Mouse (Mus musculus): ENCODE measurements around the gene Fam53b. TPM values are rescaled to one million over a fixed set of nuclear protein-coding genes. Genes with fewer than 3 reads are reported as not detected.
A peak's percentile ranks its signal among the peaks of the same experiment; 100 is the strongest.

The Fam53b gene
- polyA plus RNA-seq, 1 experiment from 2014 or later: 25.3 TPM

GRCm38 (mm10) chr7:132758875-132759274 is 54.8 kb downstream of the Fam53b start:
- 83% methylated on average over 5 of the region's 5 CpGs for WGBS
- Histone ChIP-seq H3K27ac (no peak overlapping the region), H3K9ac (no peak overlapping the region), H3K36me3 (peaks cover 35% of the 10 kb centered on the region), H3K9me3 (replicated peaks) (no peaks in the 10 kb centered on the region), H3K4me2 (replicated peaks) (no peak overlapping the region), H3K4me3 (no peak overlapping the region), H3K4me1 (peaks cover 25% of the 10 kb centered on the region), H3K27me3 (no peaks in the 10 kb centered on the region)
- ATAC-seq (ENCODE audit: low FRiP score): no peak

- H3K9ac ChIP-seq: no peak overlapping the region
- no peaks in the 10 kb centered on the region for H3K27me3 ChIP-seq
- H3K27ac ChIP-seq: no peak overlapping the region
- H3K4me1 ChIP-seq: peaks cover 33% of the 10 kb centered on the region
- no peak for ATAC-seq (ENCODE audit: low FRiP score)
- WGBS: 90% methylated on average over 5 of the region's 5 CpGs
- H3K4me2 ChIP-seq (replicated peaks): no peak overlapping the region
- no peak overlapping the region for H3K4me3 ChIP-seq
- no peaks in the 10 kb centered on the region for H3K9me3 ChIP-seq (replicated peaks)
- peaks cover 33% of the 10 kb centered on the region for H3K36me3 ChIP-seq
Observed at GRCm38 (mm10) chr7:132756325-132756724, 57.4 kb downstream of the Fam53b start.

- peaks cover 29% of the 10 kb centered on the region for H3K4me1 ChIP-seq
- ATAC-seq (ENCODE audit: low FRiP score): no peak; the same call in 1 of the 2 replicates
- H3K4me3 ChIP-seq: no peak overlapping the region
- peaks cover 21% of the 10 kb centered on the region for H3K36me3 ChIP-seq
- H3K9me3 ChIP-seq (replicated peaks): no peaks in the 10 kb centered on the region
- no peak overlapping the region for H3K9ac ChIP-seq
- 57% methylated on average over 3 of the region's 3 CpGs for WGBS
- no peak overlapping the region for H3K4me2 ChIP-seq (replicated peaks)
- no peaks in the 10 kb centered on the region for H3K27me3 ChIP-seq
- H3K27ac ChIP-seq: peak overlapping the region; percentile 75
Observed at GRCm38 (mm10) chr7:132754389-132754750, 59.3 kb downstream of the Fam53b start.

GRCm38 (mm10) chr7:132753518-132754388 is 59.9 kb downstream of the Fam53b start:
- Histone ChIP-seq H3K36me3 (peaks cover 19% of the 10 kb centered on the region), H3K4me2 (replicated peaks) (no peak overlapping the region), H3K4me1 (peaks cover 27% of the 10 kb centered on the region), H3K27me3 (no peaks in the 10 kb centered on the region), H3K4me3 (no peak overlapping the region), H3K27ac (peak overlapping the region; percentile 75), H3K9ac (no peak overlapping the region), H3K9me3 (replicated peaks) (no peaks in the 10 kb centered on the region)
- ATAC-seq (ENCODE audit: low FRiP score): peak; percentile 61
- WGBS: 47% methylated on average over 4 of the region's 4 CpGs

GRCm38 (mm10) chr7:132751716-132752115 is 62.0 kb downstream of the Fam53b start:
- H3K9me3 ChIP-seq (replicated peaks): no peaks in the 10 kb centered on the region
- H3K9ac ChIP-seq: no peak overlapping the region
- H3K4me2 ChIP-seq (replicated peaks): no peak overlapping the region
- H3K27ac ChIP-seq: no peak overlapping the region
- ATAC-seq (ENCODE audit: low FRiP score): no peak
- no peak overlapping the region for H3K4me3 ChIP-seq
- H3K4me1 ChIP-seq: peaks cover 27% of the 10 kb centered on the region
- H3K36me3 ChIP-seq: peaks cover 3% of the 10 kb centered on the region; the same call in 1 of the 2 replicates
- no peaks in the 10 kb centered on the region for H3K27me3 ChIP-seq
- WGBS: 92% methylated on average over 2 of the region's 2 CpGs

GRCm38 (mm10) chr7:132749504-132749903 is 64.2 kb downstream of the Fam53b start:
- H3K36me3 ChIP-seq: peaks cover 3% of the 10 kb centered on the region; the same call in 1 of the 2 replicates
- no peak for ATAC-seq (ENCODE audit: low FRiP score)
- no peaks in the 10 kb centered on the region for H3K9me3 ChIP-seq (replicated peaks)
- H3K4me3 ChIP-seq: no peak overlapping the region
- no peak overlapping the region for H3K4me2 ChIP-seq (replicated peaks)
- no peak overlapping the region for H3K27ac ChIP-seq
- no peaks in the 10 kb centered on the region for H3K27me3 ChIP-seq
- WGBS: 91% methylated on average over 11 of the region's 11 CpGs
- peaks cover 14% of the 10 kb centered on the region for H3K4me1 ChIP-seq
- no peak overlapping the region for H3K9ac ChIP-seq

- no peak overlapping the region for H3K9ac ChIP-seq
- ATAC-seq (ENCODE audit: low FRiP score): no peak
- H3K27ac ChIP-seq: no peak overlapping the region
- no peaks in the 10 kb centered on the region for H3K27me3 ChIP-seq
- no peaks in the 10 kb centered on the region for H3K9me3 ChIP-seq (replicated peaks)
- no peak overlapping the region for H3K4me3 ChIP-seq
- no peak overlapping the region for H3K4me2 ChIP-seq (replicated peaks)
- 79% methylated on average over 3 of the region's 3 CpGs for WGBS
- peaks cover 1% of the 10 kb centered on the region for H3K4me1 ChIP-seq
- peaks cover 3% of the 10 kb centered on the region; the same call in 1 of the 2 replicates for H3K36me3 ChIP-seq
Observed at GRCm38 (mm10) chr7:132748076-132748769, 65.5 kb downstream of the Fam53b start.

- H3K4me3 ChIP-seq: no peak overlapping the region
- H3K27me3 ChIP-seq: no peaks in the 10 kb centered on the region
- no peaks in the 10 kb centered on the region for H3K4me1 ChIP-seq
- 82% methylated on average over 6 of the region's 6 CpGs for WGBS
- no peak overlapping the region for H3K27ac ChIP-seq
- peaks cover 3% of the 10 kb centered on the region; the same call in 1 of the 2 replicates for H3K36me3 ChIP-seq
- H3K9me3 ChIP-seq (replicated peaks): no peaks in the 10 kb centered on the region
- ATAC-seq (ENCODE audit: low FRiP score): no peak
- H3K4me2 ChIP-seq (replicated peaks): no peak overlapping the region
- no peak overlapping the region for H3K9ac ChIP-seq
Observed at GRCm38 (mm10) chr7:132747096-132747495, 66.6 kb downstream of the Fam53b start.

- Histone ChIP-seq H3K27me3 (no peaks in the 10 kb centered on the region), H3K4me1 (no peaks in the 10 kb centered on the region), H3K9ac (no peak overlapping the region), H3K36me3 (peaks cover 3% of the 10 kb centered on the region; the same call in 1 of the 2 replicates), H3K27ac (no peak overlapping the region), H3K9me3 (replicated peaks) (no peaks in the 10 kb centered on the region), H3K4me3 (no peak overlapping the region), H3K4me2 (replicated peaks) (no peak overlapping the region)
- WGBS: 91% methylated on average over 5 of the region's 5 CpGs
- no peak for ATAC-seq (ENCODE audit: low FRiP score)
Observed at GRCm38 (mm10) chr7:132742912-132743311, 70.8 kb downstream of the Fam53b start.

- no peak overlapping the region for H3K27ac ChIP-seq
Observed at GRCm38 (mm10) chr7:132739829-132740228, 73.9 kb downstream of the Fam53b start.

GRCm38 (mm10) chr7:132738844-132739243 is 74.8 kb downstream of the Fam53b start:
- ATAC-seq (ENCODE audit: low FRiP score): no peak

More at GRCm38 (mm10) chr7:132739829-132740228, 73.9 kb downstream of the Fam53b start:
- peaks cover 3% of the 10 kb centered on the region; the same call in 1 of the 2 replicates for H3K36me3 ChIP-seq
- H3K9me3 ChIP-seq (replicated peaks): no peaks in the 10 kb centered on the region
- no peak overlapping the region for H3K4me2 ChIP-seq (replicated peaks)
- no peak overlapping the region for H3K9ac ChIP-seq
- WGBS: 95% methylated on average over 6 of the region's 6 CpGs
- no peaks in the 10 kb centered on the region for H3K27me3 ChIP-seq
- no peak for ATAC-seq (ENCODE audit: low FRiP score)
- H3K4me3 ChIP-seq: no peak overlapping the region
- H3K4me1 ChIP-seq: peaks cover 21% of the 10 kb centered on the region

GRCm38 (mm10) chr7:132736099-132736862 is 77.4 kb downstream of the Fam53b start:
- WGBS: 60% methylated on average over 17 of the region's 17 CpGs
- H3K4me3 ChIP-seq: no peak overlapping the region
- H3K9me3 ChIP-seq (replicated peaks): no peaks in the 10 kb centered on the region
- H3K4me2 ChIP-seq (replicated peaks): no peak overlapping the region
- no peak overlapping the region; the same call in 1 of the 2 replicates for H3K27ac ChIP-seq
- H3K4me1 ChIP-seq: peaks cover 54% of the 10 kb centered on the region
- no peaks in the 10 kb centered on the region for H3K27me3 ChIP-seq
- peaks cover 1% of the 10 kb centered on the region; the same call in 1 of the 2 replicates for H3K36me3 ChIP-seq
- no peak for ATAC-seq (ENCODE audit: low FRiP score)
- no peak overlapping the region for H3K9ac ChIP-seq

More at GRCm38 (mm10) chr7:132738844-132739243, 74.8 kb downstream of the Fam53b start:
- no peaks in the 10 kb centered on the region for H3K9me3 ChIP-seq (replicated peaks)
- 93% methylated on average over 6 of the region's 6 CpGs for whole genome bisulfite sequencing
- H3K4me1 ChIP-seq: peaks cover 29% of the 10 kb centered on the region
- H3K4me2 ChIP-seq (replicated peaks): no peak overlapping the region
- H3K4me3 ChIP-seq: no peak overlapping the region
- no peak overlapping the region for H3K9ac ChIP-seq
- peaks cover 3% of the 10 kb centered on the region; the same call in 1 of the 2 replicates for H3K36me3 ChIP-seq
- H3K27me3 ChIP-seq: no peaks in the 10 kb centered on the region
- H3K27ac ChIP-seq: no peak overlapping the region
